Mouse (Mus musculus) urinary bladder, postnatal 14 days (tissue): Measurements from ENCODE around the gene Tmem132d.

Experiments
- DNase-seq: peaks from one replicate; pipeline ENCODE4 v3.0.0; 2021; ENCODE audit warnings: low spot score

Tmem132d gene

GRCm38 (mm10) chr5:128405071-128405470 is 27.8 kb downstream of the Tmem132d start:
- no peak for DNase-seq

GRCm38 (mm10) chr5:128404223-128404622 is 28.7 kb downstream of the Tmem132d start:
- DNase-seq = no peak

- no peak for DNase-seq
Observed at GRCm38 (mm10) chr5:128392372-128392771, 40.5 kb downstream of the Tmem132d start.

GRCm38 (mm10) chr5:128389665-128390064 is 43.2 kb downstream of the Tmem132d start:
- no peak for DNase-seq

GRCm38 (mm10) chr5:128388358-128389141 is 44.3 kb downstream of the Tmem132d start:
- no peak for DNase-seq

- DNase-seq = no peak
Observed at GRCm38 (mm10) chr5:128369814-128370213, 63.1 kb downstream of the Tmem132d start.

- DNase-seq = no peak
Observed at GRCm38 (mm10) chr5:128369111-128369510, 63.8 kb downstream of the Tmem132d start.

GRCm38 (mm10) chr5:128365261-128365985 is 67.5 kb downstream of the Tmem132d start:
- DNase-seq = no peak

- DNase-seq = no peak
Observed at GRCm38 (mm10) chr5:128360946-128361675, 71.8 kb downstream of the Tmem132d start.

- DNase-seq = no peak
Observed at GRCm38 (mm10) chr5:128348835-128349234, 84.0 kb downstream of the Tmem132d start.

- no peak for DNase-seq
Observed at GRCm38 (mm10) chr5:128336841-128337240, 96.0 kb downstream of the Tmem132d start.

- DNase-seq = no peak
Observed at GRCm38 (mm10) chr5:128332766-128333165, 100.1 kb downstream of the Tmem132d start.

GRCm38 (mm10) chr5:128330351-128330750 is 102.5 kb downstream of the Tmem132d start:
- no peak for DNase-seq

GRCm38 (mm10) chr5:128302387-128302786 is 130.5 kb downstream of the Tmem132d start:
- no peak for DNase-seq

GRCm38 (mm10) chr5:128291191-128291590 is 141.7 kb downstream of the Tmem132d start:
- no peak for DNase-seq

GRCm38 (mm10) chr5:128273255-128273654 is 159.6 kb downstream of the Tmem132d start:
- DNase-seq = no peak

GRCm38 (mm10) chr5:128267366-128267765 is 165.5 kb downstream of the Tmem132d start:
- no peak for DNase-seq

GRCm38 (mm10) chr5:128244219-128244618 is 188.7 kb downstream of the Tmem132d start:
- no peak for DNase-seq

GRCm38 (mm10) chr5:128236638-128237335 is 196.1 kb downstream of the Tmem132d start:
- DNase-seq = no peak

- DNase-seq = no peak
Observed at GRCm38 (mm10) chr5:128235611-128236010, 197.3 kb downstream of the Tmem132d start.

GRCm38 (mm10) chr5:128233101-128233500 is 199.8 kb downstream of the Tmem132d start:
- no peak for DNase-seq

- DNase-seq = no peak
Observed at GRCm38 (mm10) chr5:128218281-128218680, 214.6 kb downstream of the Tmem132d start.
